Mouse (Mus musculus): Measurements from ENCODE around the gene Ralb. TPM values are rescaled to one million over a fixed set of nuclear protein-coding genes. Genes with fewer than 3 reads are reported as not detected.
A peak's percentile ranks its signal among the peaks of the same experiment; 100 is the strongest.

Ralb gene
- polyA plus RNA-seq, 1 experiment, result 31.1 TPM

DNA sequence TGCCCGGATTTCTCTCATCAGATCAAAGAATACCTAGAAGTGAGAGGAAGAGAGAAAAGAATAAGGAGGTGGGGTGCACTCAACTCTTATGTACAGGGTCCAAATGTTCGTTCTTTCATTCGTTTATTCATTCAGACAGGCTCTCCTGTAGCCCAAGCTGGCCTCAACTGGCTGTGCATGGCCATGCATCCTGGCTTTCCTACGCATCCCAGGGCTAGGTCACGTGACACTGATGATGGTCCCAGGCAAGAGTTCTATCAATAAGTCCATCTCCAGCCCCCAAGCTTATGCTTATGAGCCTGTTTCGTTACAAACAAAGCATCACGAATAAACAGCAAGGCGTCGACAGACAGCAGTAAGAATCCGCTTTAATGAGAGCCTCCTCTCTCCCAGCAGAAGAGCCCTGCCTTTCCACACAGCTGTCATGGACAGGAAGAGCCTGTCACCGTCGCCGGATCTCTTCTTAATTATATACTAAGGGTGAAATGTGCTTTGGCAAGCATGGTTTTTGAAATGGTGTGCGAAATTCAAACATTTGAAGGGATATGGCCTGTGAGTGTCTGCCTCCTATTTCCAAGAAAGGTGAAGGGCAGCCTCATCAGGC lies 32.7 kb downstream of the Ralb start:
- no peak for TF ChIP-seq CTCF (IDR thresholded peaks at IDR 0.05; ENCODE audit: borderline replicate concordance, extremely low read depth, insufficient read depth, insufficient read length)
- TF ChIP-seq POLR2A (IDR thresholded peaks at IDR 0.05; ENCODE audit: borderline replicate concordance, extremely low read depth, insufficient read depth, insufficient read length, poor library complexity, severe bottlenecking), result no peak

DNA sequence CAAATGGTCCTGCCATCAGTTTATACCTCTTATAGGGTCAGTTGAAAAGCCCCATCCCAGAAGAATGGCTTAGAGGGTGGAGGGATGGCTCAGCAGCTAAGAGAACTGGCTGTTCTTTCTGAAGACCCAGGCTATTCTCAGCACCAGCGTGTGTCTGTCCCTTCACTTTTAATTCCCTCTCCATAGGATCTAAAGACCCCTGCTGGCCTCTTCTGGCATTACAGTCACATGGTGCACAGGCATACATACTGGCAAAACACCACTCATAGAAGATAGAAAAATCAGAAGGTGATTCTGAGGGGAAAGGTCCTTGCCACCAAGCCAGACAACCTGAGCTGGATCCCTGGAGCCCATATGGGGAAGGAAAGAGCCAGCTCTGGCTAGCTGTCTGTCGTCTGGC lies 41.2 kb downstream of the Ralb start:
- TF ChIP-seq CTCF (IDR thresholded peaks at IDR 0.05; ENCODE audit: borderline replicate concordance, extremely low read depth, insufficient read depth, insufficient read length), result peak; percentile 64; the same call in 1 of the 2 replicates
- TF ChIP-seq POLR2A (IDR thresholded peaks at IDR 0.05; ENCODE audit: borderline replicate concordance, extremely low read depth, insufficient read depth, insufficient read length, poor library complexity, severe bottlenecking), result no peak
- DNase-seq (ENCODE audit: low read depth), result peak; percentile 61

More for the DNA sequence above, 32.7 kb downstream of the Ralb start:
- DNase-seq (ENCODE audit: low read depth), result peak; percentile 67

DNA sequence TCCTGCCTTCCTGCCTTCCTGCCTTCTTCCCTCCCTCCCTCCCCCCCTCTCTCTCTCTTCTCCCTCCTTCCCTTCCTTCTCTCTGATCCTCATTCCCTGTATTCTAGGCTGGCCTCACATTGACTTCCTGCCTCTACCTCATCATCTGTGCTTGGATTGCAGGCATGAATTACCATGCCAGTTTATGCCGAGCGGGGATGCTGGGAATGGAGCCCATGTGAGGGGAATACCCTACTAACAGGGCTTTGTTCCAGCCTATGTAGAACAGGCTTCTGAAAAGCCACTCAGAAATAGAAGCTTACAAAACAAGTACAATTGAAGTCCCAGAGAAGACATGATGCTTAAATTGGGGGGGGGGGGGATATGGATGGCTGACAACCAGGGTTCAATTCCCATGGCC lies 44.5 kb downstream of the Ralb start:
- TF ChIP-seq POLR2A (IDR thresholded peaks at IDR 0.05; ENCODE audit: borderline replicate concordance, extremely low read depth, insufficient read depth, insufficient read length, poor library complexity, severe bottlenecking) (no peak), CTCF (IDR thresholded peaks at IDR 0.05; ENCODE audit: borderline replicate concordance, extremely low read depth, insufficient read depth, insufficient read length) (no peak)
- DNase-seq (ENCODE audit: low read depth), result peak; percentile 68

DNA sequence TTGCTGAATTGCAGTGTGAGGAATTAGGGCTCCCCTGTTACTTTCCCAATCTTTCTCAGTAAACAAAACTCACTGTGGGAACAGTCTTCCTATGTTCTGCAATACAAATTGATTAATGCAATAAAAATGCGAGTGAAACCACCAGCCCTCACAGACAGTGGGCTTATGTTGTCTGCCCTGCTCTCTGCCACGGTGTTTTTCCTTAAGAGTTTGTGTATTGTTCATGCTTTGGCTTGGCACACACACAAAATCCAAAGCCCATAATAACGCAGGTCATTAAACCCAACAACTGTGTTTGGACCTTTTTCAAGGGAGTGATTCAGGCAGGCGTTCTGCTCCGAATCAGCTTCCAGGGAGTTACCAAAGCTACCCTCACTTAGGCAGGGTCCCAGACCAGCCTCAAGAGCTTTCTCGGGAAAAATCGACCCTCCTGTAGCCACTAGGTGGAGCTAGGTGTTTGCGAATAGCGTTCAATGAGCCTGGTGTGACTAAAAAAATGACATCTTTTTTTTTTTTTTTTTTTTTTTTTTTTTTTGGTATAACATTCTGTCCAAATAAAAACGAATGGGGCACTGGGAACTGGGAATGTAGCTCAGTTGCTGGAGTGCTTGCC lies 46.5 kb downstream of the Ralb start:
- DNase-seq (ENCODE audit: low read depth), result peak; percentile 89
- TF ChIP-seq CTCF (IDR thresholded peaks at IDR 0.05; ENCODE audit: borderline replicate concordance, extremely low read depth, insufficient read depth, insufficient read length) (peak; percentile 77), POLR2A (IDR thresholded peaks at IDR 0.05; ENCODE audit: borderline replicate concordance, extremely low read depth, insufficient read depth, insufficient read length, poor library complexity, severe bottlenecking) (no peak)

DNA sequence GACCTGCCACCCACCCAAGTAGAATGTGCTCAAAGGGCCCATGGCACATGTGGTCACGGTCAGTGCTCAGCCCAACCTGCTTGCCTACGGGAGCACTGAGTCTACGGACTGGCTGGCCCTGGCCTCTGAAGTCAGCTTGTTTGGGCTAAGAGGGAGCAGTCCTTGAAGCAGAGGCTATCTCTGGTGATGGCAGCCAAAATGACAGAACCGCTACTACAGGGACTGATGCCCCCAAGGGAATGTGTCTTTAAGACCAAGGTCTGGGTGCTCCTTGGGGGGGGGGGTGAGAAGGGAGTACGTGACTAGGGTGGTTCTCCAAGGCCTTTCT lies 47.1 kb downstream of the Ralb start:
- peak; percentile 42 for DNase-seq (ENCODE audit: low read depth)
- TF ChIP-seq CTCF (IDR thresholded peaks at IDR 0.05; ENCODE audit: borderline replicate concordance, extremely low read depth, insufficient read depth, insufficient read length) (no peak), POLR2A (IDR thresholded peaks at IDR 0.05; ENCODE audit: borderline replicate concordance, extremely low read depth, insufficient read depth, insufficient read length, poor library complexity, severe bottlenecking) (no peak)

DNA sequence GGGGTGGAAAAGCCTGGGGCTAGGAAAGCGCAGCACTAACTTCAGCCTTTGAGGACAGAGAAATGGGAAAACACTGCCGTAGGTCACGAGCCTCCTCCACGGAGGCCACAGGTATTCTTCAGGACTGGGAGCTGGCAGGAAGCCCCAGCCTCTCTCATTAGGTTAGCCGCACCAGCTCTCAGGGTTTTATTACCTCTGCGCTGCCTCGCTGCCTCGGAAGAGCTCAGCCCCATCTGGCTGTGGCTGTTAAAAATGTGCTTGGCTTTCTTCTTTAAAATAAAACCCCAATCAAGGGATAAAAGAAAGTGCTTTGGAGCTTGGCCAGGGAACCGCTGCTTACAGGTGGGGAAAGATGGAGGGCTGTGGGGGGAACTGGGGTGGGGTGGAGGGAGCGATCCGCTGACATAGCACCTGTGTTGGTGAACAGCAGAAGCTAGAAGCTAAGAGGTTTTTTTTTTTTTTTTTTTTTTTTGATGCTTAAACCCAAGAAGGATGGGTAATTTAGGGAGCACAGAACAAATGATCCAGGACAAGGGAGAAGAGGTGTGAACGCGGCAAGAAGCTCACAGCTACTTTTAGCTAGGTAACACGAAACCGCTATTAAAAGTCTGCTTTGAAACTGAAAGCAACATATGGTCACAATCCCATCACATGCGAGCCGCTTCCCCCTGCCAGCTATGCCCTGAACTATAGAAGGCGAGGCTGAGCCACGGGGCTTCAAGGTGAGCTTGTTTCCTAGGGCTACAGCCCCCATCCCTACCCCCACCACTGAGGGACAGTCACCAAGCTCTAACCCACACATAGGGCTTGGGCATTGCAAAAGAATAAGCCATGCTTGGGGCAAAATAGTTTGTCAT lies 47.7 kb downstream of the Ralb start:
- TF ChIP-seq POLR2A (IDR thresholded peaks at IDR 0.05; ENCODE audit: borderline replicate concordance, extremely low read depth, insufficient read depth, insufficient read length, poor library complexity, severe bottlenecking), result no peak
- DNase-seq (ENCODE audit: low read depth), result peak; percentile 67

DNA sequence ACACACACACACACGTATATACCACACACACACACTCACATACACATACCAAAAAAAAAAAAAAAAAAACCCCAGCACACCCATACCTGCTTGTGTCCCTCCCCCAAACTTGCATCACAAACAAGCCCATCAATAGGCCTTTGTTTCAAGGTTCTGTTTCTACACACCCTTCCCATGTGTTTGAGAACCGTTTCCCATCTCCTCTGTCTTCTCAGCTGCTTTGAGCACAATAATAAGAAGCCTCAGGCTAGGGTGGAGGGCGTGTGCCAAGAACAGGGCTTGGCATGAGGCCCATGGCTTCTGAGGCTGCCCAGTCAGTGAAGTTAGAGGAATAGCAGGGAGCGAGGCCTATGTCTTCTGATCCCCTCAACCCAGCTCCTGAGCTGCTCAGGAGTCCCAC lies 50.9 kb downstream of the Ralb start:
- peak; percentile 79 for DNase-seq (ENCODE audit: low read depth)
- no peak for TF ChIP-seq CTCF (IDR thresholded peaks at IDR 0.05; ENCODE audit: borderline replicate concordance, extremely low read depth, insufficient read depth, insufficient read length)
- TF ChIP-seq POLR2A (IDR thresholded peaks at IDR 0.05; ENCODE audit: borderline replicate concordance, extremely low read depth, insufficient read depth, insufficient read length, poor library complexity, severe bottlenecking), result no peak

DNA sequence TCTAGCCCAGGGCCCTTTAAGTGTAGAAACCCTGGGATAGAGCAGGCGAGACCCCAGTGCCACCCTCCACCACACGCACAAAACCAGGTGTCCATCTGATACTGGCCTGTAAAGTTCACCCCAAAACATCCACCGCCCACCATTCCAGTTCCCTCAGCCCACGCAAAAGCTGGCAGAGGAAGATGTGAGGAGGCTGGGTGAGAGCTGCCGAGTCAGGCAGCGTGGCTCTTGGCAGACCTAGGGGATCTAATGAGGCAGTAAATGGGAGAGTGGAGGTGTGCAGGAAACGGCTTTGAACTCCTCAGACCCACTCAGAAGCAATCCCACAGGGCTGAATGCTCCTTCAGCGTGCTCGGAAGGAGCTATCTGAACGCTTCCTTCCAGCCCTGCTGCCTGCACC lies 53.2 kb downstream of the Ralb start:
- peak; percentile 37 for DNase-seq (ENCODE audit: low read depth)
- TF ChIP-seq POLR2A (IDR thresholded peaks at IDR 0.05; ENCODE audit: borderline replicate concordance, extremely low read depth, insufficient read depth, insufficient read length, poor library complexity, severe bottlenecking) (no peak), CTCF (IDR thresholded peaks at IDR 0.05; ENCODE audit: borderline replicate concordance, extremely low read depth, insufficient read depth, insufficient read length) (no peak)

DNA sequence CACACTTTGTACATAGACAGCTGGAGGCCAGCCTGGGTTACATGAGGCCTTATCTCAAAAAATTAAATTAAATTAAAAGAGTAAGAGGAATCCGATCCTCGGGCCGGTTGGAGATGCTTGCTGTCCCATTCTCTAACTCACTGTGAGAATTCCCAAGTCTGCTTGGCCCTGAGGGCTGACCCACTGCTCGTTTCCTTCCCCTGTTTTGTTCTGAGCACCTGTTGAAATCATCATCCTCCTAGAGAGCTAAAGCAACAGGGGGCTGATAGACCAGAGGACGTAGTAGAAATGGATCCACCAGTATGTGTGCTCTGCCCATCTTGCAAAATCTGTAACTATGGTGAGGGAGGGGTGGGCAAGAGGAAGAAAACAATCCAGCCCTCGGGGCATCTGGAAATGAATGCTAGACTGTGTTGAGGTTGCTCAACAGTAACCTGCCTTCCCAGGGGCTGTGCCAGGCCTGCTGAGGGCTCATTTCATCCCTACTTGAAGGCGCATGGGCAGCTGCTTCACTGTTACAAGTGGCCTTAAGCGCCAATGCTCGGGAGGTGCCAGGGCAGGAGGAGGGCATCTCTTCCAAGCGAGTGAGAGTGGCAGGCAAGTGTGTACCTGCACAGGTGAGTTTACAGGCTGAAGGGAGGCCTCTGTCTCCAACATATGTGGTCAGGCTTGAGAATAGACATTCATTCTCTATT lies 53.8 kb downstream of the Ralb start:
- TF ChIP-seq POLR2A (IDR thresholded peaks at IDR 0.05; ENCODE audit: borderline replicate concordance, extremely low read depth, insufficient read depth, insufficient read length, poor library complexity, severe bottlenecking) (no peak), CTCF (IDR thresholded peaks at IDR 0.05; ENCODE audit: borderline replicate concordance, extremely low read depth, insufficient read depth, insufficient read length) (no peak)
- no peak for DNase-seq (ENCODE audit: low read depth)

DNA sequence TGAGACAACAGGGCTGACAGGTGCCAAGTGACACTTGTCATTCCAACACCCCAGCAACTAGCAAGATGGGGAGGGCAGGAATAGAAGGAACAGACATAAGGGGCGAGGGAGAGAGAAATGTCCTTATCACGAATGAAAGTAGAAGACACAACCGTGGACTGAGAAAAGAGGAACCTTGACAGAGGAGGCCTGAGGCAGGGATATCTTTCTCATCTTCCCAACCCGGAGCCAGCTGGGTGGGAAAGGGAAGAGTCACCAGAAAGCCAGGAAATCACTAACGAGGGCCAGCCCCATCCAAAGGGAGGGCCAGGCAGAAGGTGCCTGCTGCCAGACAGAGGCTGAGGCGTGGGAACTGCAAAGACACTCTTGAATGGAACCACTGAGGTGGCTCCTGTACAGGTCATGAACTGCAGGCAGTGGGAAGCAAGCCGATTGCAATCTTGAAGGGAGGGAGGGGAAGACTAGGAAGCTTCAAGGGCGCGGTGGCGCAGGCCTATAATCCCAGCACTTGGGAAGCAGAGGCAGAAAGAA lies 57.8 kb downstream of the Ralb start:
- TF ChIP-seq POLR2A (IDR thresholded peaks at IDR 0.05; ENCODE audit: borderline replicate concordance, extremely low read depth, insufficient read depth, insufficient read length, poor library complexity, severe bottlenecking) (no peak), CTCF (IDR thresholded peaks at IDR 0.05; ENCODE audit: borderline replicate concordance, extremely low read depth, insufficient read depth, insufficient read length) (no peak)
- DNase-seq (ENCODE audit: low read depth), result no peak
